Mouse (Mus musculus) spleen, postnatal 36 days (tissue): Measurements from ENCODE around the gene Aars.

Experiments
- DNase-seq, 2 experiments: peaks; one replicate each; pipeline ENCODE4 v3.0.0; 2022; ENCODE audit warnings: low spot score in 2 of 2, mixed read lengths in 1 of 2

The Aars gene

DNA sequence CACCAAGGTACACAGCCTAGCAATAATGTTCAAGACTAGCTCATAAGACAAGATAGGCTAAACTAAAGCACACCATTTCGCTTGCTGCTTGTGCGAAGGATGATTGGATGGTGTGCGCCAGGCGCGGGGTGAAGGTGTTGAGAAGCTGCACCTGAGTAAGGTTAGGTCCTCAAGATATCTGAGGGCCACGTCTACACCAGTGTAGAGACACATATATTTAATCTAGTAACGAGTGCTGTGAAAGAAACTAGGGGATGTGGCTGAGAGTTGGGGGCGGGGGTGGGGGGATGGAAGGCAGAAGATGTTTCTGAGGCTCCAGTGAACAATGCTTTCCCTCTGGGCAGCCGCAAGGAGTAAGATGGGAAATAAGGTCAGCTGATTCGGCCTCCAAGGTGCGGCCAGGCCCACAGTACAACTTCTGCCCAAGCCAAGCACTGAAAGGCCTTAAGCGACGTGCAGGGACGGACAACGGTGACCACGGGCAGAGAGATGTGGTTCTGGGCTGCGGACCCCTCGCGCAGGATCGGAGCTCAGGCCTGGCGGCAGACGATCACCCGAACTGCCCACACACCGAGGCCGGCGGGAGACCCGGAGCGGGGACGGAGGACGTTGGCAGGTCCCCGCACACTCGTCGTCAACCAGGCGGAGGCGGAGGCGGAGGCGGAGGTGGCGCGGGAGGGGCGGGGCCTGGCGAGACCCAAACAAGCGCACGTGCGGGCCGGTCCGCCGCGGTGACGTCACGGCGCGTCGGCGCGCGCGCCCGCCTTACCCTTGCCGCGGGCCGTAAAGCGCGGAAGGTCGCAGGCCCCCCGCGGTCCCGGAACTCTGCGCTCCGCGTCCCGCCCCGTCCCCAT is 61.1 kb downstream of the Aars start, which contains the start of gene Pdpr:
Gene Pdpr, plus strand, starts transcription at position 766 of the 854 bp plus-strand sequence.
- DNase-seq = peak; percentile 90 to 91

DNA sequence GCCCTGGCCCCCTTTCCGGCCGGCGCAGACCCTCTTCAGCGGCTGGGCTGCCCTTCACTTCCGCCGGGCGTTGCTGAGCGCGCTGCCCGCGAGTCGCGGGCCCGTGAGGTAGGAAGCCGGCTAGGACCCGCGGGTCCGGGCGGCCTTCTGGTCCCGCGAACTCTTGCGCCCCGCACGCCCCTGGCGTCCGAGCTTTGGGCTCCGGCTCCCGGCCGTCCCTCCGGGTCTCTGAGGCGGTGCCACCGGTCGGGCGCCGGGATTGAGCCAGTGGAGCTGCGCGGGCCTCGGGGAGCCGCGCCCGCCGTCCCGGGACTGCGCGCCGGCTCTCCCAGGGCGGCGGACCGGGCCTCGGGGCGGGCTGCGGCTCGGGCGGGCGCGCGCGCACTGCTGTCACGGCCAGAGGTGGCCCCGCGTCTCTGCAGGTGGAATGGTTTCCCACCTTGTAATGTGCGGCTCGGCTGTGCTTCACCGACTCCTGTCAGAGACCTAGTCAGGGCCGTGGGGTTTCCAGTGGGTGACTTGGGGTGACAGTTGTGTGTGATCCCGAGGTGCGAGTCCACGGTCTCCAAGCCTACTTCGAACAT is 61.9 kb downstream of the Aars start:
- DNase-seq = peak in 1 of 2 experiments; percentile 9
